Mouse (Mus musculus) bone marrow, adult 2 months (tissue): ENCODE measurements around the gene Adtrp. TPM values are rescaled to one million over a fixed set of nuclear protein-coding genes. Genes with fewer than 3 reads are reported as not detected.

ENCODE experiments used
- H3K27ac ChIP-seq: fragments of 200-500 bp; 2 replicates; pipeline ENCODE4 v1.5.1; 2012; ENCODE audit warnings: low read depth, mild to moderate bottlenecking, control low read depth, inconsistent platforms, low read length; ENCODE audit not compliant: control insufficient read depth, poor library complexity, insufficient read depth
- H3K4me1 ChIP-seq: fragments of 200-500 bp; 2 replicates; pipeline ENCODE4 v1.6.1; 2011; ENCODE audit warnings: low read length; ENCODE audit not compliant: control insufficient read depth, insufficient read depth
- H3K4me3 ChIP-seq: fragments of 200-500 bp; replicated peaks from 2 replicates; pipeline ENCODE3; 2011; ENCODE audit warnings: mild to moderate bottlenecking, low read depth, low read length, control low read depth; ENCODE audit not compliant: control insufficient read depth
- CTCF ChIP-seq: fragments of 200-500 bp; IDR thresholded peaks from 2 replicates; pipeline ENCODE4 v1.5.1; 2011; ENCODE audit warnings: low read length, control low read depth; ENCODE audit not compliant: control insufficient read depth, insufficient read depth
- POLR2A ChIP-seq: fragments of 200-500 bp; IDR thresholded peaks from 2 replicates; pipeline ENCODE4 v1.6.1; 2011; ENCODE audit warnings: low read depth, mild to moderate bottlenecking, control low read depth, low read length, borderline replicate concordance; ENCODE audit not compliant: control insufficient read depth
- WGBS: fragments of 180-500 bp; shearing (Covaris S2); methylation state at CpG from one replicate; pipeline ENCODE4 v1.1.7; 2018; 5-methylcytosine and 5-hydroxymethylcytosine counted together
- polyA plus RNA-seq: library from polyadenylated mRNA; stranded (reverse); fragments of >200 nt; gene quantifications from 2 replicates; pipeline ENCODE4 v1.2.4, GENCODE M21; 2011; ENCODE audit warnings: low replicate concordance; ENCODE audit not compliant: missing spikeins, insufficient read depth, insufficient read length

The Adtrp gene
- polyA plus RNA-seq, 1 experiment, result 11.7 TPM

DNA sequence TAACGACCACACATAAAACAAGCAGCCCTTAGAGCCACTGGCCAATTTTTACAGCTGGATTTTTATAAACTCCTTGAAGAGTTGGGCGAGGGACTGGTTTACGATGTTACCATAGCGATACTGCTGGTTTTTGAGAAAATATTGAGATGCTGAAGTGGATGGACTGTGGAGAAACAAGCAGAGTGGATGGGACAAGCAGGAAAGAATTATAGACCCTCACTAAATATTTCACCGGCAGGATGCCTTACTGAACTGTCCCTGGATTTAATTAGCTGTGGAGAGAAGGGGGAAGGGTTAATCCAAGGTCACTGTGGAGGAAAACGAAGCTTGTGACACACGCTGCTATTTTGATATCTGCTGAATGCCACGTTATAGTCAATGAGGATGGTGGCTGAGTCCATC lies 24.7 kb upstream of the Adtrp start:
- H3K4me3 ChIP-seq, result no peak overlapping the region
- 69% methylated on average over 8 of the region's 8 CpGs for WGBS
- no peak for TF ChIP-seq CTCF
- TF ChIP-seq POLR2A, result no peak
- H3K4me1 ChIP-seq, result no peaks in the 10 kb centered on the region; the same call in 1 of the 2 replicates
- H3K27ac ChIP-seq, result no peak overlapping the region

DNA sequence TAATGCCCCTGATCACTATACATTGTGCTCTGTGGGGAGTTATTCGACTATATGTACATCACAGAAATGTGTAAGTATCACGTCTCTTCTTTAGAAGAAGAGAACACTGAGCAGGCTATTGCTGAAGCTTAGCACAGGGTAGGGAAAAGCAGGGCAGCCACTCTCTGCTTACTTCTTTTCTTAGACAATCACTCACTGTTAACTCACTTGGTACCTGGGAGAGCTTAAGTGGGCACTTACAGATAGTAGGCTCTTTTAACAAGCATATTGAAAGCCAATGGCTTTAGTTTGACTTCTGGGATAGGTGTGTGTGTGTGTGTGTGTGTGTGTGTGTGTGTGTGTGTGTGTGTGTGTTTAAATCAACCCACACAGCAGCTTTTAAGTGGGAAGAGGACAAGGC lies 20.0 kb upstream of the Adtrp start:
- no peak overlapping the region for H3K27ac ChIP-seq
- H3K4me1 ChIP-seq, result peaks cover 1% of the 10 kb centered on the region; the same call in 1 of the 2 replicates
- no peak overlapping the region for H3K4me3 ChIP-seq
- TF ChIP-seq CTCF (no peak), POLR2A (no peak)
- WGBS, result 79% methylated on average over 2 of the region's 2 CpGs

DNA sequence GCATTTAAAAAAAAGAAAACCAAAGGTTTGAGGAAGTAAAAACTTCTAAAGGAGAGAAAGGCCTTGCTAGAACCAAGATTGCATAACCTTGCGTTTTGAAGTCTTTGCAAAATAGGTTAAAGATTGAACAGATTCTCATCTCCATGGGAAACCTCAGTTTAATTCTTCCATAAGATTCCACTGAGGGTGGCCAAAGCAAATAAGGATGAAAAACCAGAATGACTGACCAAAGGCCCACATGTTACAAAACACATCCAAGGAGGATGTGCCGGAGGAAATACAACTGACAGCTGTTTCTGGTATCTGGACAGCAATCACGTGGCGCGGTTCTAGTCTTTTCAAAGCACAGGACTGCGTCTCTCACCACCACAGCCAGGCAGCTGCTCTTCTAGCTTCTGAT lies 18.1 kb upstream of the Adtrp start:
- no peak overlapping the region for H3K27ac ChIP-seq
- WGBS, result 16% methylated on average over 6 of the region's 6 CpGs
- TF ChIP-seq CTCF (no peak), POLR2A (no peak)
- H3K4me1 ChIP-seq, result peaks cover 1% of the 10 kb centered on the region; the same call in 1 of the 2 replicates
- no peak overlapping the region for H3K4me3 ChIP-seq

DNA sequence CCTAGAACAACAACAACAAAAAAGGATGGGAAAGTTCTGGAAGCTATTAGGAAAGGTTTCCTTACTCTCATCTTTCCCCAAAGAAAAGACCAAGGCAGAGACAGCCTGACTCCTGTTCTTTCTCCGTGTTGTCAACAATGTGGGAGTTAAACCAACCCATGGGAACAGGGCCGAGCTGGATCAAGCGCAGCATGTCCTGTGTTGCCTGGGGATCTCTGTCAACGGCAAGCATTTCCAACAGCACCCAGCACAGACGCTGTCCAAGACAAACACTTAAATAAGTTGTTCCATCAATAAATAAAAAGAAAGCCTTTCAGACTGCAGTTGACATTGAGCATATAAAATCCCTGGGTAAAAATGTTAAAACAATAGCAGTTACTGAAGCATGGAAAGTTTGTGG lies 17.6 kb upstream of the Adtrp start:
- no peak overlapping the region for H3K27ac ChIP-seq
- TF ChIP-seq POLR2A, result no peak
- no peak for TF ChIP-seq CTCF
- WGBS, result 79% methylated on average over 5 of the region's 5 CpGs
- peaks cover 1% of the 10 kb centered on the region; the same call in 1 of the 2 replicates for H3K4me1 ChIP-seq
- H3K4me3 ChIP-seq, result no peak overlapping the region

DNA sequence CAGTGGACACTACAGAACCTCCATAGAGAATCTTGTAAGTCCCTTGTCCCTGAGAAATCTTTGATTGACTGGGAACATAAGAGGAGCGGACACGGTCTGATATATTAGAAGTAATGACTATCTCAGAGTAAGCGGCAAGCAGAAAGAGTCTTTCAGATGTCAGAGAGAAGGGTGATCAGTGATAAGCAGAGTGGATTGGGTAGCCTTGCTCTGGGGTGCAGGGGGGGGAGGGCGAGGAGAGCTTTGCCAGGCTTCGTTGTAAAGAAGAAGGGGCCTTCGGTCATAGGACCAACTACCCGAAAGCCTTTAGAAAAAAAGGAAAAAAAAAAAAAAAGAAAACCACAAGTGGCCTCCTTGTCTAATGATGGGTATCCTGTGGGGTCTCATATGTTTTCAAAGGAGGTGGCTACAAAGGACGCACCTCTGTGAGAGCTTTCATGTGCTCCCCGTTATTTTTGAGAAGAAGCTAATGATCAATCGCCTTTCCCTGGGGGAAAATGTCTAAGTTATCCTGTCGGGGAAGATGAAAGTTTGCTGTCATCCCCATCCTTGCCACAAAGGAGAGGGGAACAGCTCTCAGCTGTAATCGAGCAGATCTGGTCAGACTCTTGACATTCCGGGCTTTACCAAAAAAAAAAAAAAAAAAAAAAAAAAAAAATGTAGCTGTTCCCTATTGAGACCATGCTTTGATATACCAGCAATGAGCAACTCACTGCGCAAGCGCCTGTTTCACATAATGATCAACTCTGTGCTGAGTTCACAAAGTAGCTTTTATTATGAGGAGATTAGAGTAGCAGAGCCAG lies 13.3 kb upstream of the Adtrp start:
- no peak for TF ChIP-seq CTCF
- no peak for TF ChIP-seq POLR2A
- WGBS, result 88% methylated on average over 15 of the region's 15 CpGs

DNA sequence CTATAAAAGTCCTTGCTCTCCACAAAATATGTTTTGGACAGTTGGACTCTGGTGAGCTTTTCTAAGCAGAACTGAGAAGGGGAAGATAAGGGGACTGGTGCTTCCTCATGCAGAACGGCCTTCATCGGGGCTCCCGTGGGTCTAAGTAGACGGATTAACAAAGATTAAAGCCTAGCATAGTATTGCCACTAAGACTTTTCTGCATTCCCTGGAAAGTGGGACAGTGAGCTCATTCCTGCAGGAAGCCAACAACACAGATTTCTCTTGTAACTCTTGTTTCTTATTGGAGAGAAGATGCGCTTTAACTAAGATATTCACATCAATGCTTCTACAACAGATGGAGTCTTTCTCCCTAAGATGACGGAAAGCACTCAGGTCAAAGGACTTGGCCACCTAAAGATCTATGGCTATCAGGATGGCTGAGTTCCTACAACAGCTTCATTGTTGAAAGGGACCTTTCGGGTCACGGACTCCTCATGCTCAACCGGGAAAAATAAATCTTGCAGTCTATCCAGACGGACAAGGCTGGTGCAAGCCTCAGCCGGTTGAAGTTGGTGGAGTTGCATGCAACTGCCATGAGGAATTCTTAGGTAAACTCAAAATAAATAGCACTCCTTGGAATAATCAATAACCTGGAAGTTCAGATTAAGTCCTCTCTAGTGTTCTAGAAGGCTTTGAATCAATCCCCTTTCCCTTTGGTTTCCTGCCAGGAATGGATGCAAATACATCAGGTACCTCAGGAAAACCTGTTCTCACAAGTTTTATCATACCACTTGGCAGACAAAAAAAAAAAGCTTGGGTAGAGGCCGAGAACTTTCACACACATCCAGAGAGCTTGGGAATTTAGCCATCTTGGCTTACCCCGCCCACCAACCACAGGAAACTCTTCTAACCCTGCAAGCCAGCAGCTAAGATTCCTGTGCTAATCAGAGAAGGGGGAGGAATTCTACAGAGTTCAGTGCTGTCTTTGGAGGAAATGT lies 8.0 kb upstream of the Adtrp start:
- TF ChIP-seq CTCF (no peak), POLR2A (no peak)
- WGBS, result 56% methylated on average over 13 of the region's 13 CpGs
- no peak overlapping the region for H3K4me3 ChIP-seq
- no peak overlapping the region for H3K27ac ChIP-seq
- H3K4me1 ChIP-seq, result peaks cover 1% of the 10 kb centered on the region; the same call in 1 of the 2 replicates

More for the DNA sequence above, 13.3 kb upstream of the Adtrp start:
- Histone ChIP-seq H3K4me1 (peaks cover 1% of the 10 kb centered on the region; the same call in 1 of the 2 replicates), H3K4me3 (no peak overlapping the region), H3K27ac (no peak overlapping the region)

DNA sequence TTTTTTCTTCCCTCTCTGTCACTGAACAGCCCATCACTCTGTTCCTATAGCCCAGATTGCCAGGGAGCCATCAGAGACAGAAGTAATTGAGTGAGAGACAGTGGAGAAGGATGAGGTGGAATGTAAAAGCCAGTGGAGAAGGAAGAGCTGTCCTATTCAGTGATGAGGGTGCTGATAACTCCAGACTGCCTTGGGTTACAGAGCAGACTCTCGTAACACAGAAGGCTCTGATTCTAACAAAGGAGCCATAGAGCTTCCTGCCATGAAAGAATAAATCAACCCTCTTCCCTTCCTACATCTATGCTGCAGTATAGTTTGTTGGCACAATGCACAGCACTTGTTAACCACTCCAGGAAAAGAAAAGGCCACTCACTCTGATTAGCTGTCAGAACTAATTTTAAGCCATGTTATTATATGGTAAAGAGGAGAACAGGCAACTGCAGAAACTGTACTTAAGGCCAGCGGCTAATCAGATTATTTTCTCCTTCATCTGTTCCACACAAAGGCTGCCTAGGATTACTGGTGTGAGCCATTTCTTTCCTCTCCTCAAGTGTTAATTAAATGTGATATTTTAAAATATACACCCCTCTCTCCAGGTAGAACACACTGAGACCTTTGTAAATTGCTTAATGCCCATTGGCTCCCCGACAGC lies 3.4 kb upstream of the Adtrp start:
- H3K4me1 ChIP-seq, result peaks cover 1% of the 10 kb centered on the region; the same call in 1 of the 2 replicates
- H3K4me3 ChIP-seq, result no peak overlapping the region
- WGBS, result 70% methylated on average over 3 of the region's 3 CpGs
- TF ChIP-seq CTCF (no peak), POLR2A (no peak)
- no peak overlapping the region for H3K27ac ChIP-seq

DNA sequence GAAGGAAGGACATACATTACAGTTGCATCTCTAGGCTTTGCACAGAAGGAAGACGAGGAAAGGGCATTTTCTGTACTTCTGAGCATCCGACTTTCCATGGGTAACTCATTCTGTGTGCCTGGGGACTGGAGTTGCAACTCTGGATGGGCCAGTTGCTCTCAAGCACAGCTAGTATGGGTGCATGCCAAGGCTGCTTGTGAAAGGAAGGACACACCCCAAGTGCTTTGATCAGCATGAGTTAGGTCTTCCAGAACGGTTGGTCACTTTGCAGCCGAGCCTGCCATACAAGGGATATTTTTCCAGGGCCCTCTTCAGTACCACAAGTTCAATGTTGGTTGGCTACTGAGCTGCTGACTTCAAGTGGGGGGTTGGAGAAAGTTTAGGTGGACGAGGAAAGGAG lies 968 bp downstream of the Adtrp start:
- Histone ChIP-seq H3K4me3 (no peak overlapping the region), H3K4me1 (no peaks in the 10 kb centered on the region; the same call in 1 of the 2 replicates), H3K27ac (no peak overlapping the region)
- TF ChIP-seq CTCF (no peak), POLR2A (no peak)
- WGBS, result 70% methylated on average over 5 of the region's 5 CpGs
